Mouse (Mus musculus) layer of hippocampus, adult 8-10 months (tissue): Measurements from ENCODE around the gene Gm49361. TPM values are rescaled to one million over a fixed set of nuclear protein-coding genes. Genes with fewer than 3 reads are reported as not detected.
A peak's percentile ranks its signal among the peaks of the same experiment; 100 is the strongest.
"Not testable (repeated sequence)": the region's sequence is repeated elsewhere in the genome, so short reads cannot be mapped to it uniquely, and the experiment has no call there.

ENCODE experiments used
- DNase-seq, 2 experiments: peaks; one replicate each; pipeline ENCODE4 v3.0.0; 2022; ENCODE audit warnings: low spot score in 2 of 2
- total RNA-seq, 4 experiments: library from RNA; stranded (reverse); gene quantifications; 2 replicates each; pipeline ENCODE4 v1.2.4; 2022

The Gm49361 gene
- 1 to 10 TPM; 2.2 to 4.5 (median 3.4) TPM for total RNA-seq

GRCm38 (mm10) chr14:57746001-57746771 lies at the start of gene Gm49361:
Gene Gm49361, minus strand, starts transcription at chr14:57746103.
- peak; percentile 64 to 79 for DNase-seq

GRCm38 (mm10) chr14:57791171-57791570 lies 45.3 kb upstream of the Gm49361 start:
- DNase-seq, result no peak

DNA sequence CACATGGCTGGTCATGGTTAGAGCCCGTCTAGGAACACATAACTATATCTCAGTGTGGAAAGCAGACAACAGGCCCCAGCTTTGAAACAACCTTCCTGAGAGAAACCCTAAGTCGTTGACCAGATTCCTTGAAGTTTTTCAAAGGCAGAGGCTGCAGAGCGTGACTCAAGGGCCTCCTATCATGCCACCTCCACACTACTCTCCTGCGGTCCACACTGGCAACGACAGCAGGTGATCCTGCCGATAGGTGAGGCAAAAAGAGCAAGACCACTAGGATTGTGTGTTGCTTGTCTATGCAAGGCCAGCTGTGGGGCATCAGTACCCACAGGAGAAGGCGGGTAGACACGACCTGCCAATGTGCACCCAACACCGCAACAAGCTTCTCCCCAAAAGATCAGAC lies 43.9 kb upstream of the Gm49361 start:
- DNase-seq, result no peak

- no peak for DNase-seq
Measured at GRCm38 (mm10) chr14:57789311-57789710, 43.4 kb upstream of the Gm49361 start.

GRCm38 (mm10) chr14:57787406-57787805 lies 41.5 kb upstream of the Gm49361 start:
- DNase-seq, result no peak

- no peak for DNase-seq
Measured at GRCm38 (mm10) chr14:57772157-57772815, 26.4 kb upstream of the Gm49361 start.

DNA sequence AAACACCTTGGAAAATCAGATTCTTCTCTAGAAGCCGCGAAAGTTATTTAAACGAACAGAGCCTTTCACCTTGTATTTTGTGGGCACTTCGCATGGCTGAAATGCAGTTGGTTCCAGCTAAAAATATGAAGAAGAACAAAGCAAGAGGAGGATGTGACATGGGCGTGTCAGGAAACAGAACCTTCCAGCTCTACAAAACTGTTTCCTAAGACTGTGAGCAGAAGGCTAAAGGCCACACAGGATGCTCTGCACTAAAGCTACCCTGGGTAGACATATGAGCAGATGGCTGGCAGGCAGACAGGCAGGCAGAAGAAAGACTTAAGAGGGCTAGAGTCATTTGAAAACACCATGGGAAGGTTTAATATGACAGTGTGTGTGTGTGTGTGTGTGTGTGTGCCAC lies 23.2 kb upstream of the Gm49361 start:
- no peak for DNase-seq

DNA sequence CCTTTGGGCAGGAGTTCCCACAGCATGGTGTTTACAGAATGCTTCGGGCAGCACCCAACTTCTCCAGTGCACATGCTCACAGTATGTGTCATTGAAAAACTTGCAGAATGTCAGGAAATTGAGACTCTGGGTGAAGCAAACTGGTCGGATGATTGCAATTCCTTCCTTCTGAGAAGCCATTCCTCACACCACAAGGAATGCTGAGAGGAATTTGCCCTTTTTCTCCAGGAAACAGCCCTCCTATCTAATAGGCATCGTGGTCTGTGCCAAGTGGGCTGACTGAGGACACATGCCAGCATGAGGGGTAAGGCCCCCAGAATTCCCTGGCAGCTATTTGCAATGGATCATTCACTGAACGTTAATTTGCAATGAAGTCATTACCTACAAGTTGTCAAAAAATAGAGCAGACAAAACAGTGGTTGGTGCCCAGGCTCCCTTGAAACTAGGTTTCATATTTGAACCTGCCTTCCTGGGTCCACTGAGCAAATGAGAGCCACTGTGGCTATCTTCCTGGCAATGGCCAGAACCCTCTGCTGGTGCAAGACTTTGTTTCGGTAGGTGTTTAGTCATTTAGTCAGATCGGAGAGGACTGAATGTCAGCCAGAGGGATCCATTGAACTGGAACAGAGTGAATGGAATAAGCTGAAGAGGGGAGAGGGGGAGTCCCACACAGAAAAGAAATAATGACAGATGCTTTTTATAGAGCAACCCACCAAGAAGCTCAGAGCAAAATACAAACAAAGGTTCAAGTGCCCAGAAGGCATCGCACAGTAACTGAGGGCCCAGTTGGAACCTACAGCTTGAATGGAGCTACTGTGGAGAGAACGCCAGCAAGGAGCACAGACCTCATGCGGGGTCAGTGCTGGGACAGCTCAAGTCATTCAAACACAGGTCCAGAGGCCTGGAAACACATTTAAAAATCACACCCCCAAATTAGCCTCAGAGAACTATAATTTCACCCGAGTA lies 14.8 kb upstream of the Gm49361 start:
- no peak for DNase-seq

DNA sequence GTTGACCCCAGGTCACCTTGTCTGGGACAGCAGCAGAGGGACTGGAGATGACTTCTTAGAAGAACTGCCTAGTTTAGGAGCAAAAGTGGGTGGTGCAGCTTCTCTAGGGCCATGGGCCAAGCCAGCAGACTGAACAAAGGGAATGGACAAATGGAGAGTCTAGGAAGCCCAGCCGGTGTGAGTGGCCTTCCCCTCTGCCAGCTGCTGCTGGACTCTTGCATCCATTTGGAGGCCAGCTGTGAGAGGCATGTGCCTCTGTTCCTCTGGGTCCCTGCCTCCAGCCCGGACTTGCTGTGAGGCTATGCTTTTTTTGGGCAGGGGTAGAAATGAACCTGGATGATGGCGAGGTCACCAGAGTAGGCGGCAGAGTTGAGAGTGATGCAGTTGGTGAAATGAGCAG lies 12.3 kb upstream of the Gm49361 start, which contains the start of gene Lats2:
Gene Lats2 (minus strand): TSS at position 152 of the 400 bp plus-strand sequence.
- no peak for DNase-seq

- no peak for DNase-seq
Measured at GRCm38 (mm10) chr14:57756094-57756493, 10.2 kb upstream of the Gm49361 start.

- DNase-seq, result no peak
Measured at GRCm38 (mm10) chr14:57755661-57756060, 9.8 kb upstream of the Gm49361 start.

- DNase-seq, result no peak
Measured at GRCm38 (mm10) chr14:57753351-57753992, 7.6 kb upstream of the Gm49361 start.

DNA sequence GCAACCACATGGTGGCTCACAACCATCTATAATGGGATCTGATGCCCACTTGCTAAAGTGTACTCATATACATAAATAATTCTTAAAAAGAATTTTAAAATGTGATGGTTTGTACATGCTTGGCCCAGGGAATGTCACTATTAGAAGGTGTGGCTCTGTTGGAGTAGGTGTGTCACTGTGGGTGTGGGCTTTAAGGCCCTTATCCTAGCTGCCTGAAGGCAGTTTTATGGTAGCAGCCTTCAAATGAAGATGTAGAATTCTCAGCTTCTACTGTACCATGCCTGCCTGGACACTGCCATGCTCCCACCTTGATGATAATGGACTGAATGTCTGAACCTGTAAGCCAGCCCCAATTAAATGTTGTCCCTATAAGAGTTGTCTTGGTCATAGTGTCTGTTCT lies 5.1 kb upstream of the Gm49361 start:
- not testable (repeated sequence) for DNase-seq

DNA sequence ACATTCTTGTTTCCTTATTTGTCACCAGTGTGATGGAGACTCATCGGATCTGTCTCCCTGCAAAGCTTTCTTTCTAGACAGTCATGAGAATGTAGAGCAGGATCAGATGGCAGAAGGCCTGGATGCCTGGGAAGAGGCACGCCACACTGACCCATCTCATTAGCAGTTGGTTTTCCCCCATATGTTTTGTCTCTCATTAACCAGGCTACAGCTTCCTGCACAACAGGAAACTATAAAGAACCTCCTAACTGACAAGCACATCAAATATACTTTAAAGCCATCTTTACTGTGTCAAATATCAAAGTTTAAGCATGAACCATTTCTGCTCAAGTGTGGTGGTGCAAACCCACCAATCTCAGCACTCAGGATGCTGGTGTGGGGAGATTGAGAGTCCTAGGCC lies 3.6 kb upstream of the Gm49361 start:
- no peak for DNase-seq

DNA sequence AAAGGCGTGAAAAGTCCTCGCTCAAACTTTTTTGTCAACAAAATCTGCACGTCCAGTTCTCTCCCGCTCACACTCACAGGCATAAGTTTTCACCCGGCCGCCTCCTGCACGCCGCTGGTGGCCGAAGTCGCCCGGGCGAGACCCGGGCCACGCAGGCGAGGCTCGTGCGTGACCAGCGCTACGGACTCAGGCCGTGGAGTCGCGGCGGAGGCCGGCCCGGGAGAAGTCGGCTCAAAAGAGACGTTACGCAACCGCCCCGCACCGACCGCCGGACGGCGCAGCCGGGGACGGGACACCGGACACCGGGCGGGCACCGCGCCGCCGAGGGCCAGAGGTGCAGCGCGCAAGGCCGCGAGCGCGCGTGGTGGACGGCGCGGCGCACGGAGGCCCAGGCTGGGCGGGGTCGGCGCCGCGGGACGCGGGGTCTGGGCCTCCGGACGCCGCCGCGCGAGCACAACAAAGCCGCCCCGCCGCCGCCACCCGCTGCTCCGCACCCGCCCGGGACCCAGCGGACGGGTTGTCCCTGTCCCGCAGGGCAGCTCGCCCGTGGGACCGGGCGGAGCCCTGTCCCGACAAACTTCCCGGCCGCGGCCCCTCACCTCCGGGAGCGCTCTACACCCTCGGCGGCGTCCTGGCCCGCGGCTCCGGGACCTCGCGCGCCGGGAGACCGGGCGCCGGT lies 473 bp downstream of the Gm49361 start:
- DNase-seq, result peak in 1 of 2 experiments; percentile 15

GRCm38 (mm10) chr14:57744547-57744946 lies 1.4 kb downstream of the Gm49361 start:
- no peak for DNase-seq

- no peak for DNase-seq
Measured at GRCm38 (mm10) chr14:57740651-57741050, 5.3 kb downstream of the Gm49361 start.

DNA sequence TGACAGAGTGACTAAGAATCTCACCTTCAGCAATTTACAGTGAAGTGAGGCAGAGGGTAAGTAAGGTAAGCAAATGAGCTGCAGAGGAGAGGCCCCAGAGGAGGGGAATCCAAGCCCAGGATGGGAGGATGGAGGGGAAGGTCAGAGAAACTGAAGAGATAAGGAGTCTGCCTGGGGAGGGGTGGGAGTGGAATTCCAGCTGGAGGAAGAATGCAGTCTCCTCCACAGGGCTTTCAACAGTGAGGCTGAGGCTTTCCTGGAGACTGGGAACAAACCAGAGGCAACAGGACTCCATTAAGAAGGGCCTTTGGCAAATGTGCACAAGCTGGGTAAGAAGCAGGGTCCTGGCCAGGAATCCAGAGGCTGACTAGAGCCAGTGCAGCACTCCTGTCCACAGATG lies 8.8 kb downstream of the Gm49361 start:
- DNase-seq, result no peak

DNA sequence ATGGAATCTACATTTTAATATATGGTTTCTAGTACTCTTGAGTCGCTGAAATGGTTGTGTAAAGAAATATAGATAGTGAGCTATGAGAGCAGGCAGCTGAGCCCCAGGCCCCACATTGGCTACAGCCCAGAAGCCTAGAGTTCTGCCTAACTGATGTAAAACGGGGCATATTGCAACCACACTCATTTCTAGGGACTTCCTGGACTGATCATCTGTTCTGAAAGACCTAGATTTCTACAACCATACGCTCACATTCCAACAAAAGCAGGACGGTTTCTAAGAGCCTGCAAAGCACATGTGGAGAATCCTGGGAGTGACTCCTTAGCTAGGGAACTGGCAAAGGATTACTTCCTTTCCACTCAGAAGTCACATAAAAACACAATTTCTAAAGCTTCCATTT lies 9.8 kb downstream of the Gm49361 start:
- no peak for DNase-seq

DNA sequence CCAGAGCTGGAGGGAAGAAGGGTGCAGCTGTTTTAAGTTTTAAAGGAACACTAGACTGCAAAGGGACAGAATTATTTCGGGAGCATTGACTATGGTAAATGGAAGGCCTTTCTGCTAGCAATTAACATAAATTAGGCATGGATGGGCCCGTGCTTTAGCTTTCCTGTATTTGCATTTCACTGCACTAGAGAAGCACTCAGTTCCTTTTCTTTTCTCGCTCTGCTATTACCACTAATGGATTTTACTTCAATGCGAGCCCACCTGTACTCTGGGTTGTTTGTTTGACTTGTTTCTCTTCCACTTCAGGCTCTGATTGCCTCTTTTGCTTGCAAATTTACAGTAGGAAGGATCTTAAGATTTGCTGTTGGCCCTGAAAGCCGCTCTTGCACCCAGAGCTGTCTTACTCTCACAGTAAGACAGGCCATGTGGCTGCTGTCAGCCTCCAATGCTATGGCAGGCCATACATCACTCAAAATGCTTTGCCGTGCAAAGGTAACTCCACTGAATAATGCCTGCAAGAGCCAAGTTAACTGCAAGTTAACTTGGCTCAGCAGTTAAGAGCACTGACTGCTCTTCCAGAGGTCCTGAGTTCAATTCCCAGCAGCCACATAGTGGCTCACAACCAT lies 13.1 kb downstream of the Gm49361 start:
- DNase-seq, result no peak
